Mouse (Mus musculus): ENCODE data around the gene Rpia.

- no peak for TF ChIP-seq POLR2AphosphoS5 (IDR thresholded peaks at IDR 0.05; ENCODE audit: insufficient replicate concordance, low read depth, low read length)
- no peak for TF ChIP-seq CTCF (IDR thresholded peaks at IDR 0.05; ENCODE audit: low read depth, low read length)
Observed at GRCm38 (mm10) chr6:70787524-70787923, 4.5 kb downstream of the Rpia start.
